Mouse (Mus musculus): ENCODE results near the gene Cables2.

The Cables2 gene

DNA sequence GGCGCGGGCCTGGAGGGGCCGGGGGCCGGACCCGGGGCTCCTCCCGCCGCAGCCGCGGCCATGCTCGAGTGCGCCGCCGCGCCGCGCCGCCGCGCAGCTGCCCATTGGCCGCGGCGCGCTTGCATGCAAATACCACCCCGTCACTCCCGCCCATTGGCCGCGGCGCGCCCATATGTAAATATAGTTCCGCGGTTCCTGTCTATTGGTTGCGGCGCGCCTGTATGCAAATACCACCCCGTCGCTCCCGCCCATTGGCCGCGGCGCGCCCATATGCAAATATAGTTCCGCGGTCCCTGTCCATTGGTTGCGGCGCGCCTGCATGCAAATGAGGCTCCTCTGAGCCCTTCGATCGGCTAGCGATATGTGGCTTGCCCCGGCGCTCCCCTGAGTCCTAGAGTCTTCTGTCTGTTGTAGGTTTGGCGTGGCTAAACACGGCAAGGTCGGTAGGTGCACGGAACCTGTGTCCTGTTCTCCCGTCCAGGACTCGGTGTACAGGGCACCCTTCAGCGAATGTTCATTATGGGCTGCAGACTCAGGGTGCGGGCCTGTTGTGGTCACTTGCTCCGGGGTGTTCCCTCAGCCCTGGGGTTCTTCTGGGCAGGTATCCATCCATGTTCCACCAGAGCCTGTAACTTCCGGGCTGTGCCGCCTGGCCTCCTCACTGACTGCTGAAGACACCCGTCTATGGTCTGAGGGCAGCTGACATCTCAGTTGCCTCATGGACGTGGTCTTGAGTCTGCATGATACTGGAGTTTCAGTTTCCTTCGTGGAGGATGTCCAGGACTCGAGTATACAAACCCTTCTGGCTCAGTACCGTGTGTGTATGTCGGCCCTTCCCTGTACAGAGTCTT, at the start of gene Cables2:
Gene Cables2, minus strand, starts transcription at position 103 of the 851 bp plus-strand sequence.
- peak; percentile 88 to 94 for DNase-seq

DNA sequence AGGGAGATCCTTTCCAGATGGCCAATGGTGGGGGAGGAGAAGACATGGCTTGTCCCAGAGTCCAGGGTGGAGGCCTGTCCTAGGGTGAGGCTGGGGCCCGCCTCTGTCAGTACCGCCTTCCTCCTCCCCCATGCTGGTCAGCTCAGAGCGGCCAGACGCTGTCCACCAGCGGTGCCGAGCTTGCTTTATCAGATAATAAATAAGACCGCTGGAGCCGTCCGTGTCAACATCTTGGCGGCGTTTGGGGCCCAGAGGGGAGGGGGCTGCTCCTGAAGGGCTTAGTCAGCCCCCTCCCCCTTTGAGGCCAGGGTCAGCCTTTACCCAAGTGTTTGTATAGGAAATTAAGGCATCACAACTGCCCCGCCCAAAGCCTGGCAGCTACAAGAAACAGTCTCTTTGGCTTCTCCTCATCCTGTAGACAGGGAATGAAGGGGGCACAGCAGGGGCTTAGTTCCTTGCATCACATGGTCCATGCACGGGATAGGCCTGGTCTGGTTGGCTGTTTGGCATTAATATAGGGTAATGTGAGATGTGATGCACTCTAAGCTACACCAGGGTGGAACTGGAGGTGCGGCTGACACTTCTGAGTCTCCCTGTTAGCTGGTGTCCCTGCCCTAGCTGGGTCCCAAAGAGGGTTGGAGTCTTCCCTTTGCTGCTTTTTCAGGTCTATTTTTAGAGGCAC, 49.5 kb upstream of the Cables2 start:
- no peak for DNase-seq

- no peak for DNase-seq
Measured at GRCm38 (mm10) chr2:180320216-180320615, 46.9 kb upstream of the Cables2 start.

GRCm38 (mm10) chr2:180317591-180317990, 44.3 kb upstream of the Cables2 start:
- DNase-seq = no peak

GRCm38 (mm10) chr2:180314292-180314691, 41.0 kb upstream of the Cables2 start:
- no peak for DNase-seq

GRCm38 (mm10) chr2:180311147-180311546, 37.9 kb upstream of the Cables2 start:
- DNase-seq = no peak

GRCm38 (mm10) chr2:180307680-180308079, 34.4 kb upstream of the Cables2 start:
- no peak for DNase-seq

GRCm38 (mm10) chr2:180306423-180307168, 33.3 kb upstream of the Cables2 start:
- no peak for DNase-seq

GRCm38 (mm10) chr2:180306009-180306408, 32.7 kb upstream of the Cables2 start:
- DNase-seq = no peak

DNA sequence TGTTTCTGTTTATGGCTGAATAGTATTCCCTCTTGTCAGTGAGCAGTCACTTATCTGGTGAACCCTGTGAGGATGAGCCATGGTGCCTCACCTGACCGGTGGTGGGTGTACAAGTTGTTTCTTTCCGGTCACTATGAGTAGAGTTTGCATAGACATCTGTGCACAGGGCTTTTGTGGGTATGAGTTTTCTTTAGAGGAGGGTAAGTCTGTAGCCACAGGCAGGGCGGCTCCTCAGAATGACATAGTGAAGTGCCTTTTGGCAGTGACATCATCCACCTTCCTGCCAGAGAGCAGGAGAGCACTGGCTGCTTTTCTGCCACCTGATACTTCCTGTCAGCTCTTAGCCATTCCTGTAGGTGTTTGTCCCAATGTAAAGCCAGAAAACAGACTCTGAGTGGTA, 32.2 kb upstream of the Cables2 start:
- DNase-seq = no peak

- no peak for DNase-seq
Measured at GRCm38 (mm10) chr2:180304554-180304953, 31.3 kb upstream of the Cables2 start.

DNA sequence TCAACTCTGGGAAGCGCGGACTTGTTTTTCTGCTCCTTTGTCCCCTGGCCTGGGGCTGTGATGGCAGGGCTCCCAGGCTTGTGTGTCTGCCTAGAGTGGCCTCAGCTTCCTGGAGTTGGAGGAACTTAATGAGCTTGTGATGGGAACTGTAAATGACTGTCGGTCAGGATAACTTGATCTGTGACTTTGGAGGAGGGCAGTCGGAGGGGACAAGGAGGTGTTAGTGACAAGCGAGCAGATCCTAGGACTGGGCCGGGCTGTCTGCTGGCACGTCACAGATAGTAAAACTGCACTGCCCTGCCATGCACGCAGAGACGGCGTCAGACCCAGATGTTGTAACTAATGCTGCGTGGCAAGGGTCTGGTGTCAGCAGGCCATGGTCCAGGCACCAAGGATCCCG, 30.2 kb upstream of the Cables2 start:
- no peak for DNase-seq

DNA sequence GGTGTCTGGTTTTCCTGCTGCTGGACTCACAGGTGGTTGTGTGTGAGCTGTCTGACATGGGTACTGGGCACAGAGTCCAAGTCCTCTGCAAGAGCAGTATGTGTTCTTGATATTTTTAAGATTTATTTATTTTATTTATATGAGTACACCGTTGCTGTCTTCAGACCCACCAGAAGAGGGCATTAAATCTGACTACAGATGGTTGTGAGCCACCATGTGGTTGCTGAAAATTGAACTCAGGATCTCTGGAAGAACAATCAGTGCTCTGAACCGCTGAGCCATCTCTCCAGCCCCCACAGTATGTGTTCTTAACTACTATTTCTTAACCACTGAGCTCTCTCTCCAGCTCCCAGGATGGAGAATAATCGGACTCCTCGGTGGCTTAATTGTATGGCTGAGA, 28.9 kb upstream of the Cables2 start:
- no peak for DNase-seq

DNA sequence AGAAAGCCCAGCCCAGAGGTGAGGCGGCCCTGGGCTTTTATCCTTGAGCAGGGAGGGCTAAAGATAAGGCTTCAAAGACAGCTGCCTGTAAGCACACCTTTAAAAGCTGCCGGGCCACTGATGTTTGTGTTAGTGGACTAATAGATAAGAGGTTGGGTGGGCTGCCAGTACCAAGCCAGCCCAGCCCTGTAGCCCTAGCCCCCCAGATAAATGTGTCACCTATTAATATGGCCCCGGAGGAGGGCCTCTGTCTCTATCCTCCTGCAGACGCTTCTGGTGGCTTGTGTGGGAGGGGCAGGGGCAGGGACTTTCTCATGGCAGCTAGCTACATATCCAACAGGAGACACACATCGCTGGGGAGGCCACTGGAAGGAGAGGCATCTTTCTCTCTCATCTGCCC, 27.5 kb upstream of the Cables2 start:
- DNase-seq = no peak

DNA sequence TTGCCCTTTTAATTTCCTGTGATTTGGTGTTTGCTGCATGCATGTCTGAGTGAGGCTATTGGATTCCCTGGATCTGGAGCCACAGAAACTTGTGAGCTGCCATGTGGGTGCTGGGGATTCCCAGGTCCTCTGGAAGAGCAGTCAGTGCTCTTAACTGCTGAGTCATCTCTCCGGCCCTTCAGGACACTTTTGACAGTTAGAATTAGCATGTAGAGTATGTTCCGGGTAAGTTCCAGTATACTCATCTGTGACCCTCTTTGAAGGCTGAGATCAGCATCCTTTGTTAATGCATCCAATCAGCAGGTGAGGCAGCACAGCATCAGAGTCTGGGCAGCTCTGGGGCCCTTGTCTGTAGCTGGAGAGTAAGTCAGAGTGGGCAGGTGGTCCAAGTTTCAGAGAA, 27.0 kb upstream of the Cables2 start:
- DNase-seq = no peak

DNA sequence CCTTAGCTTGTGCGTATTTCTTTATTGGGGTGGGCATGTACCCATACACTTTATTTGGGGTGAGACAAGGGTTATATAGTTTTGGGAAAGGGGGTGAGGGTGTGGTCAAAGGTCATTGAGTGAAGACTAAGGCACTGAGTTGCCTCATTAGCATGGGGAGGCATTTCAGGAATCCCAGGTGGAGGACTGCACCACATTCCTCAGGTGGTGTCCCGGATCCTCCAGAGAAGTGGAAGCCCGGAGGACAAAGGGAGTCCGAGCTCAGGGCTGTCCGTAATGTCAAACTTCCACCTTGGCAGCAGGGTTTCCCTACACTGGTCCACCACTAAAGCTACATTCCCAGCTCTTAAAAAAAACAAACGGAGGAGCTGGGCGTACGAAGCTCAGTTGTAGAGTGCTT, 19.6 kb upstream of the Cables2 start:
- no peak for DNase-seq

DNA sequence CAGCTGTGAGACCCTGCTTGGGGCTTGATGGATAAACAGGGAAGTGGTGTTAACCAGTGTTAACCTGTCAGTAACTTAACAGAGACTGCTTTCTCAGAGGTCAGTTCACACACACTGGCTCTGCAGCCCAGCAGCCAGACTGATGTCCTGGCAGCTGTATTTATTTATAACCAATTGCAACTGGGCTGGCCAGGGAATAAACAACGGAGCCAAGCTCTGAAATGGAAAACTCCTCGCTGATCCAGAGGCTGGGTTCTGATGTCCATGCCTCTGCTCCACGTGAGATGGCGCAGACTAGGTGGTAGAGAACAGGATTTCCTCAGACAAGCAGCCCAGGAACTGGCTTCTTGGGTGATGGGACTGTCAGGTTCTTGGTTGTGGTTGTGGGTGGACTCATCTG, 18.7 kb upstream of the Cables2 start:
- DNase-seq = no peak

DNA sequence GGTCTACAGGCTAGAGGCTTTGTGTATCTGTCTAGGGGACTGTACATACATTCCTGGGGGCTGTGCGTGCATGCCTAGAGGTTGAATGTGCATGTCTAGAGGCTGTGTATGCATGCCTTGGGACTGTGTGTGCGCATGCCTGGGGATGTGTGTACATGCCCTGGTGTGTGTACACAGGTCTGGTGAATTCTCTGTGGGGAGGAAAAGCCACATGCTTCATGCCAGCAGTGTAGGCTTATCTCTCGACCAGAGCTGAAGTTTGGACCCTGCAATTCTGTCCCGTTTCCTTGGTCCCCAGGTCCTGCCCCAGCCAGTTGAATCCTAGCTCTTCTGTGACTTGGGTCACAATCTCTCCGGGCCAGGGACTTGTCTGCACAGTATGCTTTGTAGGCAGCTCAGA, 18.3 kb upstream of the Cables2 start:
- no peak for DNase-seq

- no peak for DNase-seq
Measured at GRCm38 (mm10) chr2:180290503-180290902, 17.2 kb upstream of the Cables2 start.

DNA sequence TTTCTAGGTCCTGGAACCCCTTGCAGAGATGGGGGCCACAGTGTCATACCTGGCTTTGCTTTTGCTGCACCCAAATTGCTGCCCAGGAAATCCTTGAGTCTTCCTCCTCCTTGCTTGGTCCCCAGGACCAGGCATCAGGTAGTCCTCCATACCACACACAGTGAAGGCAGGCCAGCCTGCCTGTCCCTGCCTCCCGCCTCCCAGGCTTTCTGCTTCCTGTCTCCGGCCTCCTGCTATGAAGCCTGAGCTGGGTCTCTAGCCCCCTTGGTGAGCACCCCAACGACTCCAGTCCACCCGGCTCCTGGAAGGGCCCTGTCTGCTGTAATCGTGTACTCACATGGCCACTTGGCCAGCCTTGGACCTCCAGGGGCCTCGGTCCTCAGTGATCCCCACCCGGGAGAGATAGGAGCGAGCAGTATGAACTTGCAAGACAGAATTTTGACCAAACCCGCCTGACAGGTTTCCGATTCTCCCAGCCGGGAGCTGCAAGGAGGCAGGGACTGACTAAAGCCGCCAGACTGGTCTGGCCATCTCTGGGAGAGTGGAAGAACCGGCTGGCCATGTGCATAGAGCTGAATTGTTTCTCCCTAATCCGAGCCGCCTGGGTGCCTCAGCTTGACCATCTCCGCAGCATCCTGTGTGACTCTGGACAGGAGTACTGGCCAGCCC, 16.3 kb upstream of the Cables2 start, which contains the start of gene Rbbp8nl:
Gene Rbbp8nl, minus strand, starts transcription at position 440 of the 669 bp plus-strand sequence.
- no peak for DNase-seq

DNA sequence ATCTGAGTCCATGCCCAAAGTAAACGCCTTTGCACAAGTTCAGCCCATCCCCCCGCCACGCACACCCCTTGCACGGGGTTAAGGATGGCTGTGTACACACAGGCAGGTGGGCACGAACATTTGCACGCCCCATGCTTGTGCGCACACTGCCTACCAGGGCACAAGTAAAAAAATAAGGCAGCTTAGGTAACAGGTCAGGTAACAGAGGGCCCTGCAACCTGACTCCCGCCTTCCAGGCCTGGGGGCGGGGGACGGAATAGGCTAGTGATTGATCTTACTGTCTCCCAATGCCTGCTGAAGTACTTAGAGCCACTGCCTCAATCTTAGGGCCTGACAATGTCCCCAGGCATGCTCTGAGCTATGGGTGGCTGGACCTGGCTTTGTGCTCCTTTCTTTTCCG, 15.7 kb upstream of the Cables2 start:
- no peak for DNase-seq

DNA sequence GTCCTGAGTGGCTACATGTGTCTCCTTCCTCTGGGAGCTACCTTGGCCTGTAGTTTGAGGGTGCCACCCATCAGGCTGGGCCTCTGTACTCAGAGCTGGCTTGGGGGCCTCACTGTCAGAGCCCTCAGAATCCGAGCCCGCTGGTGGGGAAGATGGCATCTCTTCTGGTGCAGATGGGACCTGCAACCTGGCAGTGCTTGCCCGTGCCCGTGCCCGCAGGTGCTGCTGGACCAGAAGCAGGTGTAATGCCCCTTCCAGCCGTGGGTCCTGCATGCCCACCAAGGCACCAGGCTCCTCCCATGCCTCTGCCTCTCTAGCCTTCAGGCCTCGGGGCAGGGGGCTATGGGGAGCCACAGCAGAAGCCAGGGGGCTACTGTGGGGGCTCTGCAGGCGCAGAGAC, 6.0 kb upstream of the Cables2 start:
- DNase-seq = no peak

- no peak for DNase-seq
Measured at GRCm38 (mm10) chr2:180277773-180278320, 4.6 kb upstream of the Cables2 start.
